Mouse (Mus musculus): ENCODE measurements at regions not wholly inside any gene's neighbourhood (a gene's known extent, or its start where the extent isn't known, plus 50 kb on each side); places are given as distances from the start of the nearest gene placed in this dataset.

- peak; percentile 37 for DNase-seq
Measured at GRCm38 (mm10) chr12:63393411-63393810, 1081.1 kb downstream of the Fscb start.

- no peak for DNase-seq
Measured at GRCm38 (mm10) chr12:63380681-63381080, 1093.8 kb downstream of the Fscb start.

- no peak for DNase-seq
Measured at GRCm38 (mm10) chr12:63369259-63369822, 1105.1 kb downstream of the Fscb start.

All from heart, adult 11 months (tissue).